Mouse (Mus musculus): Measurements from ENCODE around the gene Arl2. TPM values are rescaled to one million over a fixed set of nuclear protein-coding genes. Genes with fewer than 3 reads are reported as not detected.

Gene Arl2
- polyA plus RNA-seq, 1 experiment from 2014 or later: 124 TPM

GRCm38 (mm10) chr19:6121761-6122160, 19.6 kb downstream of the Arl2 start:
- Histone ChIP-seq H3K9me3 (replicated peaks) (no peaks in the 10 kb centered on the region), H3K27me3 (ENCODE audit: low read depth, poor library complexity, severe bottlenecking) (no peaks in the 10 kb centered on the region), H3K4me3 (no peak overlapping the region), H3K4me1 (peaks cover 29% of the 10 kb centered on the region), H3K36me3 (peaks cover 5% of the 10 kb centered on the region), H3K27ac (replicated peaks) (no peak overlapping the region)
- WGBS: 40% methylated on average over 19 of the region's 19 CpGs
- DNase-seq (ENCODE audit: low spot score): no peak

GRCm38 (mm10) chr19:6118677-6119185, 22.6 kb downstream of the Arl2 start:
- 1% methylated on average over 8 of the region's 8 CpGs for WGBS
- Histone ChIP-seq H3K9me3 (replicated peaks) (no peaks in the 10 kb centered on the region), H3K27me3 (ENCODE audit: low read depth, poor library complexity, severe bottlenecking) (no peaks in the 10 kb centered on the region), H3K4me3 (peak overlapping the region; percentile 72), H3K27ac (replicated peaks) (peak overlapping the region; percentile 95), H3K4me1 (peaks cover 35% of the 10 kb centered on the region), H3K36me3 (peaks cover 35% of the 10 kb centered on the region)
- no peak for DNase-seq (ENCODE audit: low spot score)

GRCm38 (mm10) chr19:6117986-6118676, 23.2 kb downstream of the Arl2 start, which contains the start of gene Sac3d1:
Gene Sac3d1 (minus strand): TSS chr19:6118650.
- H3K9me3 ChIP-seq (replicated peaks): no peaks in the 10 kb centered on the region
- H3K36me3 ChIP-seq: peaks cover 39% of the 10 kb centered on the region
- peak; percentile 91 for DNase-seq (ENCODE audit: low spot score)
- peak within 1 kb of the TSS; percentile 72 for H3K4me3 ChIP-seq
- H3K27me3 ChIP-seq (ENCODE audit: low read depth, poor library complexity, severe bottlenecking): no peaks in the 10 kb centered on the region
- under 1% methylated on average over 77 of the region's 77 CpGs for WGBS
- H3K27ac ChIP-seq (replicated peaks): peak within 1 kb of the TSS; percentile 95
- H3K4me1 ChIP-seq: peaks cover 35% of the 10 kb centered on the region

GRCm38 (mm10) chr19:6117346-6117985, 23.9 kb downstream of the Arl2 start:
- no peaks in the 10 kb centered on the region for H3K27me3 ChIP-seq (ENCODE audit: low read depth, poor library complexity, severe bottlenecking)
- H3K36me3 ChIP-seq: peaks cover 45% of the 10 kb centered on the region
- H3K9me3 ChIP-seq (replicated peaks): no peaks in the 10 kb centered on the region
- peak overlapping the region; percentile 72 for H3K4me3 ChIP-seq
- H3K4me1 ChIP-seq: peaks cover 35% of the 10 kb centered on the region
- WGBS: 6% methylated on average over 32 of the region's 32 CpGs
- no peak for DNase-seq (ENCODE audit: low spot score)
- H3K27ac ChIP-seq (replicated peaks): peak overlapping the region; percentile 95

- Histone ChIP-seq H3K4me1 (peaks cover 29% of the 10 kb centered on the region), H3K9me3 (replicated peaks) (no peaks in the 10 kb centered on the region), H3K27me3 (ENCODE audit: low read depth, poor library complexity, severe bottlenecking) (no peaks in the 10 kb centered on the region), H3K27ac (replicated peaks) (no peak overlapping the region), H3K4me3 (peak overlapping the region; percentile 72), H3K36me3 (peaks cover 53% of the 10 kb centered on the region)
- 94% methylated on average over 15 of the region's 15 CpGs for WGBS
- no peak for DNase-seq (ENCODE audit: low spot score)
Observed at GRCm38 (mm10) chr19:6116113-6116850, 25.1 kb downstream of the Arl2 start.

GRCm38 (mm10) chr19:6113116-6113515, 28.2 kb downstream of the Arl2 start:
- Histone ChIP-seq H3K9me3 (replicated peaks) (no peaks in the 10 kb centered on the region), H3K36me3 (peaks cover 57% of the 10 kb centered on the region), H3K4me3 (no peak overlapping the region), H3K27ac (replicated peaks) (no peak overlapping the region), H3K27me3 (ENCODE audit: low read depth, poor library complexity, severe bottlenecking) (no peaks in the 10 kb centered on the region), H3K4me1 (peaks cover 17% of the 10 kb centered on the region)
- no peak for DNase-seq (ENCODE audit: low spot score)
- 77% methylated on average over 6 of the region's 6 CpGs for WGBS

- Histone ChIP-seq H3K27ac (replicated peaks) (no peak within 1 kb of the TSS), H3K4me3 (no peak within 1 kb of the TSS), H3K27me3 (ENCODE audit: low read depth, poor library complexity, severe bottlenecking) (no peaks in the 10 kb centered on the region), H3K36me3 (0 out of 2 replicates have a peak, but pooled peaks cover 8% of the 10 kb centered on the region), H3K9me3 (replicated peaks) (no peaks in the 10 kb centered on the region), H3K4me1 (no peaks in the 10 kb centered on the region)
- WGBS: 86% methylated on average over 7 of the region's 7 CpGs
- DNase-seq (ENCODE audit: low spot score): no peak
Observed at GRCm38 (mm10) chr19:6105586-6105985, 35.8 kb downstream of the Arl2 start, which contains the start of gene Naaladl1. Gene Naaladl1 (plus strand): TSS chr19:6105782.

GRCm38 (mm10) chr19:6104476-6104875, 36.9 kb downstream of the Arl2 start:
- H3K4me1 ChIP-seq: no peaks in the 10 kb centered on the region
- H3K36me3 ChIP-seq: peaks cover 18% of the 10 kb centered on the region
- no peak overlapping the region for H3K27ac ChIP-seq (replicated peaks)
- H3K27me3 ChIP-seq (ENCODE audit: low read depth, poor library complexity, severe bottlenecking): no peaks in the 10 kb centered on the region
- DNase-seq (ENCODE audit: low spot score): no peak
- H3K9me3 ChIP-seq (replicated peaks): no peaks in the 10 kb centered on the region
- H3K4me3 ChIP-seq: no peak overlapping the region
- WGBS: 82% methylated on average over 4 of the region's 4 CpGs

GRCm38 (mm10) chr19:6102169-6102853, 39.0 kb downstream of the Arl2 start:
- no peak overlapping the region for H3K27ac ChIP-seq (replicated peaks)
- no peaks in the 10 kb centered on the region for H3K4me1 ChIP-seq
- no peak overlapping the region for H3K4me3 ChIP-seq
- no peaks in the 10 kb centered on the region for H3K27me3 ChIP-seq (ENCODE audit: low read depth, poor library complexity, severe bottlenecking)
- no peak for DNase-seq (ENCODE audit: low spot score)
- peaks cover 28% of the 10 kb centered on the region for H3K36me3 ChIP-seq
- 83% methylated on average over 6 of the region's 6 CpGs for WGBS
- no peaks in the 10 kb centered on the region for H3K9me3 ChIP-seq (replicated peaks)

GRCm38 (mm10) chr19:6101186-6101585, 40.2 kb downstream of the Arl2 start:
- Histone ChIP-seq H3K27ac (replicated peaks) (no peak overlapping the region), H3K36me3 (peaks cover 34% of the 10 kb centered on the region), H3K27me3 (ENCODE audit: low read depth, poor library complexity, severe bottlenecking) (no peaks in the 10 kb centered on the region), H3K9me3 (replicated peaks) (no peaks in the 10 kb centered on the region), H3K4me3 (no peak overlapping the region), H3K4me1 (no peaks in the 10 kb centered on the region)
- WGBS: 76% methylated on average over 6 of the region's 6 CpGs
- DNase-seq (ENCODE audit: low spot score): no peak

- H3K36me3 ChIP-seq: peaks cover 68% of the 10 kb centered on the region
Observed at GRCm38 (mm10) chr19:6097847-6098246, 43.5 kb downstream of the Arl2 start.

GRCm38 (mm10) chr19:6094119-6094518, 47.2 kb downstream of the Arl2 start, which contains the start of gene AC131692.1:
Gene AC131692.1 (plus strand): TSS chr19:6094419.
- Histone ChIP-seq H3K4me3 (no peak within 1 kb of the TSS), H3K27me3 (ENCODE audit: low read depth, poor library complexity, severe bottlenecking) (no peaks in the 10 kb centered on the region), H3K4me1 (no peaks in the 10 kb centered on the region), H3K9me3 (replicated peaks) (no peaks in the 10 kb centered on the region), H3K36me3 (peaks cover 92% of the 10 kb centered on the region), H3K27ac (replicated peaks) (no peak within 1 kb of the TSS)
- 94% methylated on average over 7 of the region's 7 CpGs for WGBS
- DNase-seq (ENCODE audit: low spot score): no peak

More at GRCm38 (mm10) chr19:6097847-6098246, 43.5 kb downstream of the Arl2 start:
- H3K27me3 ChIP-seq (ENCODE audit: low read depth, poor library complexity, severe bottlenecking): no peaks in the 10 kb centered on the region
- H3K4me1 ChIP-seq: no peaks in the 10 kb centered on the region
- H3K4me3 ChIP-seq: no peak overlapping the region
- H3K9me3 ChIP-seq (replicated peaks): no peaks in the 10 kb centered on the region
- no peak for DNase-seq (ENCODE audit: low spot score)
- H3K27ac ChIP-seq (replicated peaks): no peak overlapping the region
- 91% methylated on average over 3 of the region's 3 CpGs for WGBS
